Mouse (Mus musculus) cerebellum, adult 2 months (tissue): Measurements from ENCODE around the gene Mapk9. TPM values are rescaled to one million over a fixed set of nuclear protein-coding genes. Genes with fewer than 3 reads are reported as not detected.

ENCODE experiments used
- DNase-seq, 2 experiments: peaks; one replicate each; pipeline ENCODE4 v3.0.0; 2021
- H3K27ac ChIP-seq: fragments of 200-500 bp; 2 replicates; pipeline ENCODE4 v1.5.1; 2012; ENCODE audit warnings: low read length, control low read depth, inconsistent platforms; ENCODE audit not compliant: insufficient read depth
- H3K27me3 ChIP-seq: fragments of 200-500 bp; 2 replicates; pipeline ENCODE4 v1.6.1; 2012; ENCODE audit warnings: inconsistent platforms, mild to moderate bottlenecking, low read length, moderate library complexity; ENCODE audit not compliant: control insufficient read depth, insufficient read depth
- H3K4me1 ChIP-seq: fragments of 200-500 bp; 2 replicates; pipeline ENCODE4 v1.6.1; 2011; ENCODE audit warnings: low read length; ENCODE audit not compliant: control insufficient read depth, insufficient read depth
- H3K4me3 ChIP-seq: fragments of 200-500 bp; replicated peaks from 2 replicates; pipeline ENCODE3; 2011; ENCODE audit warnings: mild to moderate bottlenecking, low read depth, low read length, control low read depth; ENCODE audit not compliant: insufficient read depth
- CTCF ChIP-seq: fragments of 200-500 bp; IDR thresholded peaks from 2 replicates; pipeline ENCODE4 v1.5.1; 2011; ENCODE audit warnings: low read depth, mild to moderate bottlenecking, control low read depth, low read length, moderate library complexity, borderline replicate concordance; ENCODE audit not compliant: insufficient read depth
- POLR2A ChIP-seq: fragments of 200-500 bp; IDR thresholded peaks from 2 replicates; pipeline ENCODE4 v1.6.1; 2011; ENCODE audit warnings: low read length, control low read depth, borderline replicate concordance; ENCODE audit not compliant: insufficient read depth
- WGBS: fragments of 180-500 bp; shearing (Covaris S2); methylation state at CpG from one replicate; pipeline ENCODE4 v1.1.7; 2018; 5-methylcytosine and 5-hydroxymethylcytosine counted together
- polyA plus RNA-seq: library from polyadenylated mRNA; depleted of rRNA; stranded (reverse); fragments of >200 nt; gene quantifications from 2 replicates; pipeline ENCODE4 v1.2.3, GENCODE M21; 2012

Gene Mapk9
- polyA plus RNA-seq, 1 experiment: 146 TPM

GRCm38 (mm10) chr11:49842718-49843117 is 3.8 kb upstream of the Mapk9 start:
- H3K27me3 ChIP-seq: no peaks in the 10 kb centered on the region
- no peak for DNase-seq
- H3K4me3 ChIP-seq: no peak overlapping the region
- TF ChIP-seq POLR2A: no peak
- no peak for TF ChIP-seq CTCF
- H3K4me1 ChIP-seq: no peaks in the 10 kb centered on the region; the same call in 1 of the 2 replicates
- 31% methylated on average over 3 of the region's 3 CpGs for WGBS
- no peak overlapping the region for H3K27ac ChIP-seq

DNA sequence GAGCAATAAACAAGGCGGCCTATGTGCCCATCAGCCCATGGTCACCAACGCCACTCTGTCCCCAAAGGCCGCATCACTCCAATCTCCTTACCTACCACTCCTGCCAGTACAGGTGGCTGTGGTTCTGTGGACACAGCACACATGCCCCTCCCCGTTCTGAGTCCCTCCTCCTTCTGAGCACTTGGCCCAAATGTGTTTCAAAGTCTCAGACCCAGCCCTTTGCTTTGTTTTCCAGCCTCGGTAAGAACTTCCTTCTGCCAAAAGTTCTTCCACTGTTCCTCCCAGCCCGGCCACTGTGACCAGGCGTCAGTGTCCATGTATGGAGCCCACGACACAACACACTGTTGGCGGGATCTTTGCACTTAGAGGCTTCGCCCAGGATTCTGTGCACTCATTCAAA is 2.2 kb upstream of the Mapk9 start:
- Histone ChIP-seq H3K4me1 (peaks cover 7% of the 10 kb centered on the region; the same call in 1 of the 2 replicates), H3K4me3 (no peak overlapping the region), H3K27me3 (no peaks in the 10 kb centered on the region), H3K27ac (no peak overlapping the region)
- DNase-seq: no peak
- WGBS: 89% methylated on average over 10 of the region's 10 CpGs
- no peak for TF ChIP-seq POLR2A
- no peak for TF ChIP-seq CTCF

DNA sequence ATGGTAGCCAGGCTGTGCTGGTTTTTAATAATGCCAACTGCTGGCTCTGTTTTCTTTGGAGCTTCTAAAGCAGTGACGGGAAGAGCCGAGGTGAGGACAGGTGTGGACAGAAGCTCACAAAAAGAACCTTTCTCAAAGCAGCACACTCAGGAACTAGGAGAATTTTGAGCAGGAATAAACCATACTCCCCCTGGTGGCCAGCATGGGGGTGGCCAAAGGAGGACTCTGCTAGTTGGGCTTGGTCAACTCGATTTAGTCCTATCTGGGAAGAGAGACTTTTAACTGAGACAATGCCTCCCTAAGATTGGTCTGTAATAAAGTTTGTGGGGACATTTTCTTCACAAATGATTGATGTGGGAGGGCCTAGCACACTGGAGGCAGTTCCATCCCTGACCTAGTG is 1.6 kb upstream of the Mapk9 start:
- peaks cover 7% of the 10 kb centered on the region; the same call in 1 of the 2 replicates for H3K4me1 ChIP-seq
- no peak overlapping the region for H3K4me3 ChIP-seq
- no peak for TF ChIP-seq POLR2A
- peak; percentile 76; the same call in 1 of the 2 replicates for TF ChIP-seq CTCF
- WGBS: 27% methylated on average over 3 of the region's 3 CpGs
- DNase-seq: peak; percentile 65 to 69
- H3K27me3 ChIP-seq: no peaks in the 10 kb centered on the region
- no peak overlapping the region for H3K27ac ChIP-seq

DNA sequence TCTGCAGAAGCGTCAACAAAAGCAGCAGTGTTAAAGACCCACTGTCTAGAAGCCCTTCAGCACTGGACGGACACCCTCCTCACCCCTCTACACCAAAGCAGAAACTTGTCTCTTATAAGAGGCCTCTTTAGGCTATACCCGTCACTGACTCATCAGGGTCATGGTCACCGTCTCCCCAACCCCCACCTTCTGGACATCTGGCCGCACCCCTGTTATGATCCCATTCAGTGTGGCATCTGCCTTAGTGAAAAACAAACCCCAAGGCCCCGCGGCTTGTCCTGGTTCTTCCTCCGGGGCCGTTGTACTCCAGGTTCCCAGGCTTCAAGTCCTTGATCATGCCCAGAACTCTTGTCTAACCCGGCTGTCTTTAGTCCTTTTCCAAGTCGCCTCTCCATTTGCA is 593 bp upstream of the Mapk9 start:
- Histone ChIP-seq H3K27me3 (no peaks in the 10 kb centered on the region), H3K27ac (no peak overlapping the region), H3K4me3 (peak overlapping the region; percentile 96), H3K4me1 (peaks cover 7% of the 10 kb centered on the region; the same call in 1 of the 2 replicates)
- no peak for DNase-seq
- 34% methylated on average over 11 of the region's 11 CpGs for WGBS
- TF ChIP-seq CTCF (no peak), POLR2A (no peak)

GRCm38 (mm10) chr11:49847071-49847810 is 690 bp downstream of the Mapk9 start:
- Histone ChIP-seq H3K27ac (peak overlapping the region; percentile 72), H3K4me3 (peak overlapping the region; percentile 96), H3K4me1 (peaks cover 7% of the 10 kb centered on the region; the same call in 1 of the 2 replicates), H3K27me3 (no peaks in the 10 kb centered on the region)
- no peak for TF ChIP-seq POLR2A
- TF ChIP-seq CTCF: no peak
- no peak for DNase-seq
- WGBS: 5% methylated on average over 29 of the region's 29 CpGs

DNA sequence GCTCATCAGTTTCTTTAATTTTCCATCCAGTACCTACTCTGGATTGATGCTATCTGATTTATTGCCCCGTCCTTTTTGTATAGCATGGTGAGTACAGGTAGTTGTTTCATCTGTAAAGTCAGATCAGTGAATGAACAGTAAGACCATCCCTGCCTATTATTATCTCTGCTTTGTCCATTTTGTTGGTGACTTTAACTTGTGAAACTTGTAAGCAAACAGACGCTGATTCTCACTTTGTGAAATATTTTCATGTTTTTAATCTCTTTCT is 1.2 kb downstream of the Mapk9 start:
- no peak overlapping the region for H3K27ac ChIP-seq
- H3K27me3 ChIP-seq: no peaks in the 10 kb centered on the region
- no peak for TF ChIP-seq POLR2A
- TF ChIP-seq CTCF: no peak
- H3K4me1 ChIP-seq: peaks cover 11% of the 10 kb centered on the region; the same call in 1 of the 2 replicates
- H3K4me3 ChIP-seq: peak overlapping the region; percentile 96
- peak in 1 of 2 experiments; percentile 2 for DNase-seq
- 56% methylated on average over 2 of the region's 2 CpGs for WGBS

- 17% methylated on average over 4 of the region's 4 CpGs for WGBS
- DNase-seq: peak; percentile 37 to 51
- Histone ChIP-seq H3K4me1 (peaks cover 11% of the 10 kb centered on the region; the same call in 1 of the 2 replicates), H3K4me3 (peak overlapping the region; percentile 20), H3K27ac (peak overlapping the region; percentile 6; the same call in 1 of the 2 replicates), H3K27me3 (no peaks in the 10 kb centered on the region)
- no peak for TF ChIP-seq POLR2A
- no peak for TF ChIP-seq CTCF
These were observed 1.7 kb downstream of the Mapk9 start for GRCm38 (mm10) chr11:49848080-49848815.
